Mouse (Mus musculus) myocyte (in vitro differentiated cells): Measurements from ENCODE around the gene Cyp27a1.

Experiments used
- E2F4 ChIP-seq: IDR thresholded peaks from one replicate; pipeline ENCODE4 v1.6.1; 2011; ENCODE audit warnings: mild to moderate bottlenecking, control low read depth, moderate library complexity; ENCODE audit not compliant: insufficient read depth
- MAX ChIP-seq: IDR thresholded peaks from one replicate; pipeline ENCODE4 v1.6.1; 2011; ENCODE audit warnings: low read depth, mild to moderate bottlenecking, control low read depth
- MYOD1 ChIP-seq, 3 experiments: IDR thresholded peaks; one replicate each; pipeline ENCODE4 v1.6.1; 2011; ENCODE audit warnings: control low read depth in 2 of 3, low read depth in 2 of 3, mild to moderate bottlenecking in 2 of 3, moderate library complexity in 1 of 3; ENCODE audit not compliant: insufficient read length in 2 of 3, control insufficient read depth in 1 of 3
- POLR2A ChIP-seq: IDR thresholded peaks from one replicate; pipeline ENCODE4 v1.6.1; 2011; ENCODE audit warnings: low read depth, mild to moderate bottlenecking, control low read depth, moderate library complexity; ENCODE audit not compliant: insufficient read length
- POLR2AphosphoS2 ChIP-seq: IDR thresholded peaks from one replicate; pipeline ENCODE4 v1.6.1; 2011; ENCODE audit warnings: low read depth, control low read depth; ENCODE audit not compliant: insufficient read length
- REST ChIP-seq: IDR thresholded peaks from one replicate; pipeline ENCODE4 v1.6.1; 2011; ENCODE audit warnings: mild to moderate bottlenecking, control low read depth, moderate library complexity; ENCODE audit not compliant: insufficient read depth, insufficient read length
- SRF ChIP-seq: IDR thresholded peaks from one replicate; pipeline ENCODE4 v1.6.1; 2011; ENCODE audit warnings: low read depth; ENCODE audit not compliant: control insufficient read depth, insufficient read length
- TCF12 ChIP-seq: IDR thresholded peaks from one replicate; pipeline ENCODE4 v1.6.1; 2011; ENCODE audit warnings: mild to moderate bottlenecking, control low read depth; ENCODE audit not compliant: poor library complexity, insufficient read depth, severe bottlenecking
- USF1 ChIP-seq: IDR thresholded peaks from one replicate; pipeline ENCODE4 v1.6.1; 2011; ENCODE audit warnings: low read depth, mild to moderate bottlenecking, control low read depth, moderate library complexity

DNA sequence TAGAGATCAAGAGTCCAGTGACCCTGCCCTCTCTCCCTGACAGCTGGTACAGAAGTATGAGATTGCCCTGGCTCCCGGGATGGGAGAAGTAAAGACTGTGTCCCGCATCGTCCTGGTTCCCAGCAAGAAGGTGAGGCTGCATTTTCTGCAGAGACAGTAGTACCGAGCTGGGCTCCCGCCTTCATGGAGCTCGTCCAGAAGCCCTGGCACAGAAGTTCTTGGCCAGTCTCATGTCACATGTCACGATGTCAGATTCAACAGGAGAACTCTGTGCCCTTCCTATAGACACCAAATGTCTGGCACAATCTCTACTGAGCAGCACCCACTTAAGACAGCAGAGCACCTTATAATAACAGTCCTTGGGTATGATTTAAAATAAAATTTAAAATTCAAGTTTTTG lies 24.1 kb downstream of the Cyp27a1 start:
- TF ChIP-seq POLR2A (peak; percentile 22), SRF (no peak), POLR2AphosphoS2 (no peak), USF1 (no peak), MAX (no peak), TCF12 (no peak), REST (no peak), E2F4 (no peak), MYOD1 (IDR thresholded peaks at IDR 0.05; ENCODE audit: control insufficient read depth in 1 of 3, insufficient read length in 2 of 3, low read depth in 2 of 3) (no peak)
